Mouse (Mus musculus) frontal cortex, postnatal 14 days (tissue): ENCODE measurements around the gene Trrap.

Source experiments
- DNase-seq, 2 experiments: peaks; one replicate each; pipeline ENCODE4 v3.0.0; 2022; ENCODE audit warnings: low spot score in 2 of 2

The Trrap gene

GRCm38 (mm10) chr5:144780654-144781053 is 13.1 kb downstream of the Trrap start:
- no peak for DNase-seq

- no peak for DNase-seq
Observed at GRCm38 (mm10) chr5:144786464-144786863, 18.9 kb downstream of the Trrap start.

- no peak for DNase-seq
Observed at GRCm38 (mm10) chr5:144793374-144793773, 25.8 kb downstream of the Trrap start.

DNA sequence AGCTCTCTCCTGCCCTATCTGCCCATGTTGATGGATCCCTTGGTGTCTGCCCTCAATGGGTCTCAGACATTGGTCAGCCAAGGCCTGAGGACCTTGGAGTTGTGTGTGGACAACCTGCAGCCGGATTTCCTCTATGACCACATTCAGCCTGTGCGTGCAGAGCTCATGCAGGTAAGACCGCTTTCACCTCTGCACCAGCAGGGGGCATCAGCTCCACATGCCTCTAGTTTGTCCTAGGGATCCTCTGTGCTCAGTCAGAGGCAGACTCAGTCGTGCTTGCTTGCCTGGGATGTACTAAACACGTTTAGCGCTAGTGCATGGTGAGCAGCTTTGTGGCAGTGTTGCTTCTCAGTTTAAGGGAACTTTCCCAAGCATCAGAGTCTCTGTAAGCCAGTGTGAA is 27.2 kb downstream of the Trrap start:
- no peak for DNase-seq

DNA sequence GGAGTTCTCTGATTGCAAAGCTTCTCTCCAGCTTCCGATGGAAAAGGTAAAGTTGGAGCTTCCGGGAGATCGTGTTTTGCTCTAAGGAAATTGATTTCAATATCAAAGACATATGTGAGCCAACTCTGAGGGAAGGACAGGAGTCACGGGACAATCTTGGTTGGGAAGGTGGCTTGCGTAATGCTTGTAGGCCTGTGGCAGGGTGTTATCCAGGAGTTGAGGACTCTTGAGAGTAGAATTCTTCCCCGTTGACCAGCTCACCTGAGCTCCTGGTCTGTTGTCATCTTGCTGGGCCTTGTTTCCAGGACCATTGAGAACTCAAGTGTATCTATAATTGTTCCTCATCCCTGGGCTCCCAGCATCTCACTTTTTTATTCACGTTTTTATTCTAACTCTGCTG is 29.6 kb downstream of the Trrap start:
- no peak for DNase-seq

DNA sequence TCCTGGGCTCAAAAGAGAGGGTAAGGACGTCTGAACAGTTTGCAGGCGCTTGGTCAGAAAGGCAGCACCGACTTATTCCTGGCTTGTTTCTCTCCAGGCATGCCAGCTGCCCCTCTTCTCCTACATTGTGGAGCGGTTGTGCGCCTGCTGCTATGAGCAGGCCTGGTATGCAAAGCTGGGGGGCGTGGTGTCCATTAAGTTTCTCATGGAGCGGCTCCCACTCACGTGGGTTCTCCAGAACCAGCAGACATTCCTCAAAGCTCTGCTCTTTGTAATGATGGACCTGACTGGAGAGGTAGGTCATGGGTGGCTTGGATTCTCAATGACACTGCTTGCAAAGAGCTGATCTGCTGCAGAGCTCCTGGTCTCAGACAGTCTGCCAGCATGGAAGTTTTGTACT is 35.5 kb downstream of the Trrap start:
- DNase-seq, result no peak

DNA sequence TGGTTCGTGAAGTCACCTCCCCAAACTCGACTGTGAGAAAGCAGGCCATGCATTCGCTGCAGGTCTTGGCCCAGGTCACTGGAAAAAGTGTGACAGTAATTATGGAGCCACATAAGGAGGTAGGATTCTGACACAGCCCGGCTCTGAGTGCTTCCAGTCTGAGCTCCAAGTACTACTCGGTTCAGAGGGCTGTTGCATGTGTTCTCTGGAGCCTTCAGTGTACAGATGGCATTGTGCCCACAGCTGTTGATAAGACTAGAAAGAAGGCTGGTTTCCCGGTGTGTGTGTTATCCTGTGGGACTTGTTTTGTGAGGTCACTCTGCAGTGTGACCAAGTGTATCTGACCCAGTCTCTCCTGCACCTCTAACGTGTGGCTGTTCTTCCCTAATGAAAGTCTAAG is 36.6 kb downstream of the Trrap start:
- DNase-seq, result no peak

DNA sequence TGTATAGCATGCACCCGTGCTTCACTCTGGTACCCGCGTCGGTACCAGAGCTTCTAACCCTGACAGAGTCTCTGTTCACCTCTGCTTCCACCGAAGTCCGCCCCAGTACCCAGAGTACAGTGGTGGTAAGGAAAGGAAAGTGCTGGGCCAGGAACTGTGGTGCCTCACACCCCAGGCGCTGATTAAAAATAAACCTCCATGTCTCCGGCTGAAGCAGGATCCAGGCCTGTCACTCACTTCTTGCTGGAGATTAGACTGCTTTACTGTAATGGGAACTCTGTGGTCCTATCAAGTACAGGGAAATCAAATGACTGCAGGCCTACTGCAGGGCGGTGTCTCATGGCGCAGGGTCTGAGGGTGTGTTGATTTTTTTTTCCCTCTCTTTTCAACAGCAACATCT is 39.4 kb downstream of the Trrap start:
- no peak for DNase-seq

GRCm38 (mm10) chr5:144828365-144829102 is 61.0 kb downstream of the Trrap start:
- DNase-seq, result no peak

DNA sequence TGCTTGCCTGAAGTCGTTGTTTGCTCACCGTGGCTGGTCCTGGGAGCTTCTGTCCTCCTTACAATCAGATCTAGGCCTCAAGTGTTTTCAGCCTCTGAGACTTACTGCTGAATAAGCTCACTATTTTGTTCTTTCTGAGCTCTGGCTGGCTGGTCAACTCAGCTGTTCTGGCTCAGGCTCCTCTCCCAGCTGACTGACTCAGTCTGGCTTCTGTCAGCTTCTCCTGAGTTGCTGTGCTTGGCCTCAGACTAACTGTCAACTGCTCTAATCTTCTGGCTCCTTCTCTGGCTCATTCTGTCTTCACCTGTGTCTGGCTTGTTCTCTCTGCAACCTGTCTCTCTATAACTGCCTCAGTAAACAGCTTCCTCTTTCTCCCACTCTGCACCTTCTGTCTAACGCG is 62.1 kb downstream of the Trrap start:
- no peak for DNase-seq

DNA sequence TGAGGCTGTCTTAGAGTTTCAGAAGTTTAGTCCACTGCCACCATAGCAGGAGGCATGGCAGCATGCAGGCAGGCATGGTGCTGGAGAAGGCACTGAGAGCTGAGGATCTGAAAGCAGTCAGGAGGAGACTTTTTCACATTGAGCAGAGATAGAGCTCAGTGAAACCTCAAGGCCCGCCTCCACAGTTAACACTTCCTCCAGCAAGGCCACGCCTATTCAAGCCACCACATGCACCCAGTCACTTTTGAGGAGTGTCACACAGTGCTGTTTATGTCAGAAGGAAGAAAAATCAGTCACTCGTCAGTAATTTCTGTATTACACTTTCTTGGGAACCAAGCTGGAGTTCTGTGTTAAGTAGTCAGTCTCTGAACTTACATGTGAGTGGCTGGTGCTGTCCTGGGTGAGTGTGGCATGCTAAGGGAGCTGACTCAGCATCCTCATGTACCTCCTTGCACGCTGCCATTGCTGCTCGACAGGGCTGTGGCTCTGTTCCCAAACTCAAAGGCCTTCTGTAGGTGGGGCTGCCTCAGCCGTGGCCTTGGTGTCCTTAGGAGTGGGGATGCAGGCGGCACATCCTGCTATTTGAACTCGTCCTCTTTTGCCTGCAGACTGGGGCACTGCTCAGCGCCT is 64.4 kb downstream of the Trrap start:
- DNase-seq, result no peak

- DNase-seq, result no peak
Observed at GRCm38 (mm10) chr5:144836100-144836499, 68.6 kb downstream of the Trrap start.

DNA sequence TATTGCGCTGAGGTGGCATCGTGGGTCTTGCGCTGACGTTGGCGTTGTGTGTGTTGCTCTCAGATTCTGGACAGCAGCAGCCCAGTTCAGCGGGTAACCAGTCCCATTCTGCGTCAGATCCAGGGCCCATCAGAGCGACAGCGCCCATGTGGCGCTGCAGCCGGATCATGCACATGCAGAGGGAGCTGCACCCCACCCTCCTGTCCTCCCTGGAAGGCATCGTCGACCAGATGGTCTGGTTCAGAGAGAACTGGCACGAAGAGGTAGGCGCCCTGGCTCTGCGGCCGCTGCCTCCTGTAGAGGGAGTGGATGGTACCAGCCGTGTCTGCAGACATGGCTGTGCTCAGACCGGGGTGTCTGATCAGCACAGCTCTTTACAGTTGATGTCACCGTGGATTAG is 77.8 kb downstream of the Trrap start:
- DNase-seq, result no peak

GRCm38 (mm10) chr5:144848735-144849134 is 81.2 kb downstream of the Trrap start:
- DNase-seq, result no peak

DNA sequence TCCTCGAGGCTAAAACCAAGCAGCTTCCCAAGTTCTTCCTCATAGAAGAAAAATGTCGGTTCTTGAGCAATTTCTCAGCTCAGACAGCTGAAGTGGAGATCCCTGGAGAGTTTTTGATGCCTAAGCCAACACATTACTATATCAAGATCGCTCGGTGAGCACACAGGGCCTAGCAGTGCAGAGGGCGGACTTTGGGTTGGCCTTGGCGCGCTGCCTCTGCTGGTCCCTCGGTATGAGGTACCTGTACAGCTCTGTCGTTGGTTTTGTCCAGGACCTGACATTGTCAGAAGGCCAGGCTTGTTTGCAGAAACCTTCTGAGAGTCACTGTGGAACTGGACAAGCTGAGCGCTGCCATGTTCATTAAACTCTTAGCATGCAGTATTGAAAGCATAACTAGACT is 82.4 kb downstream of the Trrap start:
- no peak for DNase-seq

- no peak for DNase-seq
Observed at GRCm38 (mm10) chr5:144851820-144852219, 84.3 kb downstream of the Trrap start.

GRCm38 (mm10) chr5:144853931-144854330 is 86.4 kb downstream of the Trrap start:
- no peak for DNase-seq

DNA sequence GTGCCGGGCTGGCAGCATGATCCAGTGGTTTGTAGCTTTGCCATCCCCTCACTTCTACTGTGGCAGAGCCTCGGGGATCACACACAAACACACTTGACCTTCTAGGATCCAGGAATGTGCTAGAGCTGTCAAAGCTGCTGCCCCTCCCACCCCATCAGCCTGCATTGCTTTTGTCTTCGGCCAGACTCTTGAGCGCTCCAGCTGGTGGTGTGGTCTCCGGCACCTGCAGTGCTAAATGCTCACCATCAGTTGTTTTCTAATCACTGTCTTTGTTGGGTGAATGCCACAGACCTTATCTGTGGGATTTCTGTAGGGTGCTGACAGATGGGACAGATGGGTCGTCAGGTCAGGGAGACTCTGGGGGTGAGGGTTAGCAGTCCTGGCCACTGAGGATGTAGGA is 88.4 kb downstream of the Trrap start:
- no peak for DNase-seq

DNA sequence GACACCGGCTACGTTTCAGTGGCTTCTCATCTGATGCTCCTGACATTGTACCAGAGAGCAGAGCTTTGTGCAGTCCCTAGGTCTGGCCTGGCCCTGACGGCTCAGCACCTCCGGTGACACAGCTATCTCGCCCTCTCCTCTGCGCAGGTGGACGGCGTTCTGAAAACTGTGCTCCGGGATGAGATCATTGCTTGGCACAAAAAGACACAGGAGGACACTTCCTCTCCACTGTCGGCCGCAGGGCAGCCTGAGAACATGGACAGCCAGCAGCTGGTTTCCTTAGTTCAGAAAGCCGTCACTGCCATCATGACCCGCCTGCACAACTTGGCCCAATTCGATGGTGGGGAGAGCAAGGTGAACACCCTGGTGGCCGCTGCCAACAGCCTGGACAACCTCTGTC is 91.0 kb downstream of the Trrap start:
- DNase-seq, result no peak

- DNase-seq, result no peak
Observed at GRCm38 (mm10) chr5:144859284-144859683, 91.8 kb downstream of the Trrap start.

DNA sequence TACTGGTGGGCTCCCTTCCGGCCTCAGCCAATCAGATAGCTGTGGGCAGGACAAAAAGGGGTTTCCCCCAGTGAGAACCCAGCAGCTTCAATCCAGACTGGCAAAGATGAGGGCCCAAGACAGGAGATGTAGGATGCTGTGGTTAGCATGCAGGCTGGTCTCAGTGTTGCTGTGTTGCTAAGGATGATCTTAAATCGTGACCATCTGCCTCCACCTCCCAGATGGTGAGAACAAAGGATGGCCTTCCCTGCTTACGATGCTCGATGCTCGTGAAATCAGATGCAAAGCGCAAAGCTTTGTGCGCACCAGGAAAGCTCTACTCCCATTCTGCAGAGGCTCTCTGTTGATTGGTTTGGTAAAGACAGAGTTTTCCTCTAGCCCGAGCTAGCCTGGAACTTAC is 93.4 kb downstream of the Trrap start:
- DNase-seq, result no peak

DNA sequence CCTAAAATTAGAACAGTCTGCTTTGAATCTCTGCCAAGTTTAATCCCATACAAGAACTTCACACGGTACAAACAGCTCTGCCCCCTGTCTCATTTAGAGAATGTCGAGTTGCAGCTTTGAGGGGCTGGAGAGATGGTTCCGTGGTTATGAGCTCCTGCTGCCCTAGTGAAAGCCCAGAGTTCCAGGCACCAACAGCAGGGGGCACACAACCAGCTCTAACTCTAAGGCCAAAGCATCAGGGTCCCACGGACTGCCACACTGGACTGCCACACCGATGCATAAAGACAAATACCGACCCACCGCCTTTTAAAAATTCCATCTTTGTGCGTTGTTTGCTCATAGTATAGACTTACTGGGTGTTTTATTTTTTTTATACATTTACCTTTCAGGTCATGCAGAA is 99.4 kb downstream of the Trrap start:
- no peak for DNase-seq

GRCm38 (mm10) chr5:144869466-144869865 is 101.9 kb downstream of the Trrap start:
- no peak for DNase-seq

DNA sequence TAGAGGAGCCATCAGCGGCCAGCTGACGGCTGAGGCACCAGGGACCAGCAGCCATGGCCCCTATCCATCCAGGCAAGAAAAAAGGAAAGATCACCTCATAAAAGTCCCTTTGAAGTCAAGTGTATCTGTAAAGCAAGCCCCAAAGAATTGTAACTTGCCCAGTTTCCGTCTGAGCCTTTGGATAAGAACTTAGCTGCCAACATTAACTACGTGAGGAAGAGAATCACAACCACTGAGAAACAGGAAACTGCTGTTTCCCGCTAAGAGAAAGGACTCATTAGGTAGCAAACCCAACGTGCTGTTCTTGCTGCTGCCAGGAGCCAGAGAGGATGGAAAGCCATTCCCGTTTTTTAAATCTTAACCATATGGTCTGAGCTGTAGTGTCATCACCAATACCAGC is 103.2 kb downstream of the Trrap start:
- DNase-seq, result no peak
